Mouse (Mus musculus) C2C12 (cell line): ENCODE data around the gene Nr3c2. TPM values are rescaled to one million over a fixed set of nuclear protein-coding genes. Genes with fewer than 3 reads are reported as not detected.
A peak's percentile ranks its signal among the peaks of the same experiment; 100 is the strongest.

Experiments used
- H3K27me3 ChIP-seq: one replicate; pipeline ENCODE4 v1.6.1; 2011; ENCODE audit not compliant: control insufficient read depth, insufficient read depth, insufficient read length
- H3K36me3 ChIP-seq: one replicate; pipeline ENCODE4 v1.6.1; 2011; ENCODE audit not compliant: control insufficient read depth, insufficient read depth
- H3K4me3 ChIP-seq: one replicate; pipeline ENCODE4 v1.5.1; 2011; ENCODE audit warnings: mild to moderate bottlenecking, control low read depth; ENCODE audit not compliant: poor library complexity, insufficient read depth, severe bottlenecking
- H3K79me2 ChIP-seq: one replicate; pipeline ENCODE4 v1.6.1; 2011; ENCODE audit not compliant: control insufficient read depth, insufficient read depth
- H3K79me3 ChIP-seq: one replicate; pipeline ENCODE4 v1.6.1; 2011; ENCODE audit warnings: low read depth, control low read depth
- H3ac ChIP-seq: one replicate; pipeline ENCODE3; 2011; ENCODE audit warnings: low read depth; ENCODE audit not compliant: control insufficient read depth, insufficient read length
- CEBPB ChIP-seq: IDR thresholded peaks from one replicate; pipeline ENCODE4 v1.6.1; 2011; ENCODE audit warnings: low read depth, mild to moderate bottlenecking, control low read depth, moderate library complexity
- CTCF ChIP-seq: IDR thresholded peaks from one replicate; pipeline ENCODE4 v1.5.1; 2011; ENCODE audit not compliant: control insufficient read depth, insufficient read depth, insufficient read length
- FOSL1 ChIP-seq: IDR thresholded peaks from one replicate; pipeline ENCODE4 v1.8.0; 2011; ENCODE audit warnings: mild to moderate bottlenecking, low read length; ENCODE audit not compliant: poor library complexity, insufficient read depth, severe bottlenecking
- MAX ChIP-seq: IDR thresholded peaks from one replicate; pipeline ENCODE4 v1.6.1; 2011; ENCODE audit warnings: mild to moderate bottlenecking, control low read depth
- MYOD1 ChIP-seq: IDR thresholded peaks from one replicate; pipeline ENCODE4 v1.6.1; 2011; ENCODE audit warnings: low read depth; ENCODE audit not compliant: control insufficient read depth, insufficient read length
- MYOG ChIP-seq: IDR thresholded peaks from one replicate; pipeline ENCODE4 v1.6.1; 2011; ENCODE audit not compliant: control insufficient read depth, insufficient read length; ENCODE audit errors: extremely low read depth
- USF1 ChIP-seq: IDR thresholded peaks from one replicate; pipeline ENCODE4 v1.6.1; 2011; ENCODE audit warnings: low read depth, mild to moderate bottlenecking, control low read depth, moderate library complexity
- polyA plus RNA-seq: library from polyadenylated mRNA; unstranded; fragments of >200 nt; fragmentation: generic; extraction: Trizol; gene quantifications from one replicate; pipeline ENCODE4 v1.2.1, GENCODE M21; 2012; ENCODE audit warnings: missing spikeins

Nr3c2 gene
- polyA plus RNA-seq, 1 experiment = 0.04 TPM

GRCm38 (mm10) chr8:76928808-76929207 lies 29.6 kb downstream of the Nr3c2 start:
- Histone ChIP-seq H3ac (no peak overlapping the region), H3K79me2 (no peaks in the 10 kb centered on the region), H3K27me3 (no peaks in the 10 kb centered on the region), H3K79me3 (no peaks in the 10 kb centered on the region), H3K36me3 (no peaks in the 10 kb centered on the region), H3K4me3 (no peak overlapping the region)
- TF ChIP-seq CTCF = no peak

GRCm38 (mm10) chr8:76965046-76965445 lies 65.8 kb downstream of the Nr3c2 start:
- TF ChIP-seq FOSL1 (no peak), CTCF (no peak), MAX (no peak), MYOD1 (no peak), USF1 (no peak), CEBPB (no peak), MYOG (no peak)
- no peaks in the 10 kb centered on the region for H3K27me3 ChIP-seq
- no peak overlapping the region for H3ac ChIP-seq
- H3K79me3 ChIP-seq = no peaks in the 10 kb centered on the region
- no peaks in the 10 kb centered on the region for H3K79me2 ChIP-seq
- H3K4me3 ChIP-seq = no peak overlapping the region
- no peaks in the 10 kb centered on the region for H3K36me3 ChIP-seq

GRCm38 (mm10) chr8:76971187-76971586 lies 71.9 kb downstream of the Nr3c2 start:
- no peak overlapping the region for H3K4me3 ChIP-seq
- TF ChIP-seq CTCF (no peak), CEBPB (no peak), MYOG (no peak), MYOD1 (no peak), FOSL1 (no peak), MAX (no peak), USF1 (no peak)

GRCm38 (mm10) chr8:76971761-76972404 lies 72.6 kb downstream of the Nr3c2 start:
- Histone ChIP-seq H3K79me3 (no peaks in the 10 kb centered on the region), H3K79me2 (no peaks in the 10 kb centered on the region), H3K4me3 (no peak overlapping the region), H3K27me3 (no peaks in the 10 kb centered on the region), H3ac (no peak overlapping the region), H3K36me3 (no peaks in the 10 kb centered on the region)
- no peak for TF ChIP-seq USF1
- TF ChIP-seq MYOD1 = no peak
- TF ChIP-seq CTCF = no peak
- no peak for TF ChIP-seq MYOG
- TF ChIP-seq MAX = no peak
- no peak for TF ChIP-seq CEBPB
- no peak for TF ChIP-seq FOSL1

More at GRCm38 (mm10) chr8:76971187-76971586, 71.9 kb downstream of the Nr3c2 start:
- no peaks in the 10 kb centered on the region for H3K79me3 ChIP-seq
- H3K27me3 ChIP-seq = no peaks in the 10 kb centered on the region
- no peak overlapping the region for H3ac ChIP-seq
- no peaks in the 10 kb centered on the region for H3K36me3 ChIP-seq
- H3K79me2 ChIP-seq = no peaks in the 10 kb centered on the region

- H3K79me2 ChIP-seq = no peaks in the 10 kb centered on the region
- H3K79me3 ChIP-seq = no peaks in the 10 kb centered on the region
- no peak for TF ChIP-seq MYOD1
- no peak overlapping the region for H3ac ChIP-seq
- H3K4me3 ChIP-seq = no peak overlapping the region
- no peaks in the 10 kb centered on the region for H3K27me3 ChIP-seq
- no peaks in the 10 kb centered on the region for H3K36me3 ChIP-seq
These were observed 73.8 kb downstream of the Nr3c2 start for GRCm38 (mm10) chr8:76972947-76973552.

GRCm38 (mm10) chr8:76977907-76978306 lies 78.7 kb downstream of the Nr3c2 start:
- Histone ChIP-seq H3K79me3 (no peaks in the 10 kb centered on the region), H3K27me3 (no peaks in the 10 kb centered on the region), H3K4me3 (no peak overlapping the region), H3K36me3 (no peaks in the 10 kb centered on the region), H3ac (no peak overlapping the region), H3K79me2 (no peaks in the 10 kb centered on the region)
- TF ChIP-seq MYOG (no peak), MYOD1 (peak; percentile 65), USF1 (no peak), FOSL1 (no peak)
